Mouse (Mus musculus): ENCODE results near the gene Lrrc8b. TPM values are rescaled to one million over a fixed set of nuclear protein-coding genes. Genes with fewer than 3 reads are reported as not detected.

The Lrrc8b gene
- polyA plus RNA-seq (2012): 0.14 and 0.21 TPM in 2 replicates

GRCm38 (mm10) chr5:105415198-105415791, at the start of gene Lrrc8b:
Lrrc8b (plus strand) TSS chr5:105415775.
- peak within 1 kb of the TSS; percentile 86 for H3K4me3 ChIP-seq (replicated peaks)
- H3K4me1 ChIP-seq (ENCODE audit: control insufficient read depth): peaks cover 76% of the 10 kb centered on the region
- TF ChIP-seq GATA1 (IDR thresholded peaks at IDR 0.05; ENCODE audit: low read length) (no peak), TAL1 (IDR thresholded peaks at IDR 0.05; ENCODE audit: low read length) (no peak)
- no peaks in the 10 kb centered on the region for H3K27me3 ChIP-seq (ENCODE audit: control insufficient read depth)
- peaks cover 20% of the 10 kb centered on the region for H3K36me3 ChIP-seq (ENCODE audit: control insufficient read depth)
- no peaks in the 10 kb centered on the region for H3K9me3 ChIP-seq (ENCODE audit: control insufficient read depth, low read length)

GRCm38 (mm10) chr5:105381482-105381881, 34.1 kb upstream of the Lrrc8b start:
- Histone ChIP-seq H3K9me3 (ENCODE audit: control insufficient read depth, low read length) (no peaks in the 10 kb centered on the region), H3K36me3 (ENCODE audit: control insufficient read depth) (no peaks in the 10 kb centered on the region), H3K4me1 (ENCODE audit: control insufficient read depth) (no peaks in the 10 kb centered on the region), H3K4me3 (replicated peaks) (no peak overlapping the region), H3K27me3 (ENCODE audit: control insufficient read depth) (no peaks in the 10 kb centered on the region)
- TF ChIP-seq GATA1 (IDR thresholded peaks at IDR 0.05; ENCODE audit: low read length) (no peak), TAL1 (IDR thresholded peaks at IDR 0.05; ENCODE audit: low read length) (no peak)

DNA sequence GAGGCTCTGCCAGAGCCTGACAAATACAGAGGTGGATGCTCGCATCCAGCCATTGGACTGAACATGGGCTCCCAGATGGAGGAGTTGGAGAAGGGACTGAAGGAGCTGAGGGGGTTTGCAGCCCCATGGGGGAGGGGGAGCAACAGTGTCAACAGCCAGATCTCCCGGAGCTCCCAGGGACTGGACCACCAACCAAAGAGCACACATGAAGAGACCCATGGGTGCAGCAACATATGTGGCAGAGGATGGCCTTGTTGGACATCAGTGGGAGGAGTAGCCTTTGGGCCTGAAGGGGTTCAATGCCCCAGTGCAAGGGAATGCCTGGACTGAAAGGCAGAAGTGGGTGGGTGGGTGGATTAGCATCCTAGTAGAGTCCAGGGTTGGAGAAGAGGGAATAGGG, 25.2 kb upstream of the Lrrc8b start:
- no peaks in the 10 kb centered on the region for H3K27me3 ChIP-seq (ENCODE audit: control insufficient read depth)
- H3K9me3 ChIP-seq (ENCODE audit: control insufficient read depth, low read length): peaks cover 5% of the 10 kb centered on the region
- no peak overlapping the region for H3K4me3 ChIP-seq (replicated peaks)
- no peaks in the 10 kb centered on the region for H3K4me1 ChIP-seq (ENCODE audit: control insufficient read depth)
- no peak for TF ChIP-seq TAL1 (IDR thresholded peaks at IDR 0.05; ENCODE audit: low read length)
- no peak for TF ChIP-seq GATA1 (IDR thresholded peaks at IDR 0.05; ENCODE audit: low read length)
- no peaks in the 10 kb centered on the region for H3K36me3 ChIP-seq (ENCODE audit: control insufficient read depth)

- Histone ChIP-seq H3K4me1 (ENCODE audit: control insufficient read depth) (no peaks in the 10 kb centered on the region), H3K4me3 (replicated peaks) (no peak overlapping the region), H3K36me3 (ENCODE audit: control insufficient read depth) (no peaks in the 10 kb centered on the region), H3K9me3 (ENCODE audit: control insufficient read depth, low read length) (peaks cover 5% of the 10 kb centered on the region), H3K27me3 (ENCODE audit: control insufficient read depth) (no peaks in the 10 kb centered on the region)
- TF ChIP-seq TAL1 (IDR thresholded peaks at IDR 0.05; ENCODE audit: low read length): no peak
- no peak for TF ChIP-seq GATA1 (IDR thresholded peaks at IDR 0.05; ENCODE audit: low read length)
Measured at GRCm38 (mm10) chr5:105393731-105394130, 21.8 kb upstream of the Lrrc8b start.

- H3K27me3 ChIP-seq (ENCODE audit: control insufficient read depth): no peaks in the 10 kb centered on the region; the same call in 1 of the 2 replicates
- H3K9me3 ChIP-seq (ENCODE audit: control insufficient read depth, low read length): peaks cover 2% of the 10 kb centered on the region; the same call in 1 of the 2 replicates
- H3K4me1 ChIP-seq (ENCODE audit: control insufficient read depth): no peaks in the 10 kb centered on the region
- TF ChIP-seq TAL1 (IDR thresholded peaks at IDR 0.05; ENCODE audit: low read length) (no peak), GATA1 (IDR thresholded peaks at IDR 0.05; ENCODE audit: low read length) (no peak)
- no peak overlapping the region for H3K4me3 ChIP-seq (replicated peaks)
- no peaks in the 10 kb centered on the region for H3K36me3 ChIP-seq (ENCODE audit: control insufficient read depth)
Measured at GRCm38 (mm10) chr5:105395188-105395587, 20.4 kb upstream of the Lrrc8b start.

- H3K4me1 ChIP-seq (ENCODE audit: control insufficient read depth): no peaks in the 10 kb centered on the region; the same call in 1 of the 2 replicates
- no peaks in the 10 kb centered on the region; the same call in 1 of the 2 replicates for H3K9me3 ChIP-seq (ENCODE audit: control insufficient read depth, low read length)
- no peaks in the 10 kb centered on the region for H3K36me3 ChIP-seq (ENCODE audit: control insufficient read depth)
- H3K27me3 ChIP-seq (ENCODE audit: control insufficient read depth): no peaks in the 10 kb centered on the region; the same call in 1 of the 2 replicates
- TF ChIP-seq TAL1 (IDR thresholded peaks at IDR 0.05; ENCODE audit: low read length) (no peak), GATA1 (IDR thresholded peaks at IDR 0.05; ENCODE audit: low read length) (no peak)
- H3K4me3 ChIP-seq (replicated peaks): no peak overlapping the region
Measured at GRCm38 (mm10) chr5:105398966-105399365, 16.6 kb upstream of the Lrrc8b start.

DNA sequence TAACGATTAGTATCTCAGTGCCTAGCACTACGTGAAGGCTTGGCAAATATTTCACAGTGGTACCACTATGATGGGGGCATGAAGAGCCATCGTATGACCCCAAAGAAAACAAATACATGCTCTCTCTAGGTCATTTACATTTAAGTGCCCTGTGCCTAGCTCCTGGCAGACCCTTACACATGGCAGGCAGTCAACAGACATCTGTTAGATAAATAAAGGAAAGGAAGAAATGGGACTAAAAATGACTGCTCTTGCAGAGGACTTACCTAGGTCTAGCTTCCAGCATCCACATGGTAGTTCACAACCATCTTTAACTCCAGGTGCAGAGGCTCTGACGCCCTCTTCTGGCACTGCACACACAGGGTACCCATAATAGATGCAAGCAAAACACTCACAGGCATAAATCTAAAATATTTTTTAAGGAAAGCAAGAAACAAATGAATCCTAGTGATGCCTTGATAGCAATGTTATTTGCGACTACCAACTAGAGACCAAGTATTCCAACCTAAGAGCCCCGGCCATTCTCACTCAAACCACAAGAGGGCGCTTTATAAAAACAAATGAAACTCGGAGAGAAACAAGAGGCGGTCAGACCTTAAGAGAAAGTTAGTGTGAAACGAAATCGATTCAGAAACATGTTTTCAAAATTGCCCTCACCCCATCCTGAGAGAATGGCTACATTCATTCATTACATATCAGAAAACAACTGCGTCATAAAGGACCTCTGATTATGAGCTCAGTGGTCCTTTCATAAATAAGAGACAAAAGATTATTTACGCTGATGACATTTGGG, 15.7 kb upstream of the Lrrc8b start:
- no peaks in the 10 kb centered on the region for H3K36me3 ChIP-seq (ENCODE audit: control insufficient read depth)
- no peaks in the 10 kb centered on the region; the same call in 1 of the 2 replicates for H3K27me3 ChIP-seq (ENCODE audit: control insufficient read depth)
- no peaks in the 10 kb centered on the region; the same call in 1 of the 2 replicates for H3K4me1 ChIP-seq (ENCODE audit: control insufficient read depth)
- TF ChIP-seq GATA1 (IDR thresholded peaks at IDR 0.05; ENCODE audit: low read length) (no peak), TAL1 (IDR thresholded peaks at IDR 0.05; ENCODE audit: low read length) (no peak)
- H3K9me3 ChIP-seq (ENCODE audit: control insufficient read depth, low read length): no peaks in the 10 kb centered on the region; the same call in 1 of the 2 replicates
- no peak overlapping the region for H3K4me3 ChIP-seq (replicated peaks)

GRCm38 (mm10) chr5:105400424-105401375, 14.9 kb upstream of the Lrrc8b start:
- Histone ChIP-seq H3K36me3 (ENCODE audit: control insufficient read depth) (no peaks in the 10 kb centered on the region), H3K9me3 (ENCODE audit: control insufficient read depth, low read length) (no peaks in the 10 kb centered on the region), H3K4me1 (ENCODE audit: control insufficient read depth) (peaks cover 3% of the 10 kb centered on the region; the same call in 1 of the 2 replicates), H3K4me3 (replicated peaks) (no peak overlapping the region), H3K27me3 (ENCODE audit: control insufficient read depth) (no peaks in the 10 kb centered on the region; the same call in 1 of the 2 replicates)
- TF ChIP-seq TAL1 (IDR thresholded peaks at IDR 0.05; ENCODE audit: low read length): no peak
- TF ChIP-seq GATA1 (IDR thresholded peaks at IDR 0.05; ENCODE audit: low read length): no peak
